Mouse (Mus musculus) mesoderm, embryonic 11.5 days (tissue): ENCODE measurements around the gene Endog.

Experiments
- DNase-seq: peaks from one replicate; pipeline ENCODE4 v3.0.0-alpha.2; 2012; ENCODE audit warnings: low read depth, low spot score

The Endog gene

GRCm38 (mm10) chr2:30211408-30212168 is 40.3 kb downstream of the Endog start:
- no peak for DNase-seq

- DNase-seq, result no peak
Measured at GRCm38 (mm10) chr2:30212169-30212545, 40.9 kb downstream of the Endog start.

DNA sequence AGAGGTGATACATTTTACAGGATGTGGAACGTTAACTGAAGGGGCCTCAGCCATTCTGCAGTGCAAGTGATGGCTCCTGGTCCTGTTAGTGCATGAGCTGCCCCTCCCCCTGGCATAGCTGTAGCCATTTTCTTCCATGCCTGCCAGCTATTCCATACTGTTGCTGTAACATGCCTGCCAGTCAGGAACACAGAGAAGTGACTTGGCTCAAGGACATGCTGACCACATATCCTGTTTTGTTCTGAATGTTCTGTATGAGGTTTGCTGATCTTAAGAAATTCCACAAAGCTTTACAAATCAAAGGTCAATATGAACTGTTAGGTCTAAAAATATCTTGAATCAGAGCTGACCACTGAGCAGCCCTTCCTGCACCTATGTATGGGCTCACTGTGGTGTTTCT is 41.7 kb downstream of the Endog start:
- DNase-seq, result no peak

GRCm38 (mm10) chr2:30214745-30215144 is 43.5 kb downstream of the Endog start:
- no peak for DNase-seq

DNA sequence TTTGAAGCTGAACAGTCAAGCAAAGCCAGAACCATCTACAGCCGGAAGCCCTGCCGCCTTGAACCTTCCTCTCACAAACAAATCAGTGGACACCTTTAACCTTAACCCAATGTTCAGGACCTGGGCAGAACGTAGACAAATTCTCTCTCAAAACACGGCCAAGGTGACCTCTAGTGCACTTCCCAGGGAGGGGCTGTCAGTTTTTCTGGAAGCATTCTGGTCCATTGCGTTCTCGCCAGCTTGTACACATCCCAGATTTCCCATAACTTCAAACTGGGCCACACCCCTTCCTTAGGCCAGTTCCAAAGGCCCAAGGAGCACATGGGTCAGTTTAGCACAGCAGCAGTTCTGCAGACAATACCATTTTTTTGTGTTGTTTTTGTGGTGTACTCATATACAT is 44.2 kb downstream of the Endog start:
- no peak for DNase-seq

- DNase-seq, result no peak
Measured at GRCm38 (mm10) chr2:30216293-30216692, 45.0 kb downstream of the Endog start.
